Mouse (Mus musculus) myocyte (in vitro differentiated cells): ENCODE results near the gene Cbl.

Experiments
- CEBPB ChIP-seq: IDR thresholded peaks from 2 replicates; pipeline ENCODE4 v1.6.1; 2011; ENCODE audit warnings: mild to moderate bottlenecking, moderate library complexity; ENCODE audit not compliant: poor library complexity, insufficient read depth, severe bottlenecking
- MAX ChIP-seq: IDR thresholded peaks from one replicate; pipeline ENCODE4 v1.6.1; 2011; ENCODE audit warnings: low read depth, mild to moderate bottlenecking, control low read depth
- MYOD1 ChIP-seq, 3 experiments: IDR thresholded peaks; one replicate each; pipeline ENCODE4 v1.6.1; 2011; ENCODE audit warnings: control low read depth in 2 of 3, low read depth in 2 of 3, mild to moderate bottlenecking in 2 of 3, moderate library complexity in 1 of 3; ENCODE audit not compliant: insufficient read length in 2 of 3, control insufficient read depth in 1 of 3
- POLR2A ChIP-seq: IDR thresholded peaks from one replicate; pipeline ENCODE4 v1.6.1; 2011; ENCODE audit warnings: low read depth, mild to moderate bottlenecking, control low read depth, moderate library complexity; ENCODE audit not compliant: insufficient read length
- POLR2AphosphoS2 ChIP-seq: IDR thresholded peaks from one replicate; pipeline ENCODE4 v1.6.1; 2011; ENCODE audit warnings: low read depth, control low read depth; ENCODE audit not compliant: insufficient read length
- REST ChIP-seq: IDR thresholded peaks from one replicate; pipeline ENCODE4 v1.6.1; 2011; ENCODE audit warnings: mild to moderate bottlenecking, control low read depth, moderate library complexity; ENCODE audit not compliant: insufficient read depth, insufficient read length
- TCF12 ChIP-seq: IDR thresholded peaks from one replicate; pipeline ENCODE4 v1.6.1; 2011; ENCODE audit warnings: mild to moderate bottlenecking, control low read depth; ENCODE audit not compliant: poor library complexity, insufficient read depth, severe bottlenecking
- USF1 ChIP-seq: IDR thresholded peaks from one replicate; pipeline ENCODE4 v1.6.1; 2011; ENCODE audit warnings: low read depth, mild to moderate bottlenecking, control low read depth, moderate library complexity

DNA sequence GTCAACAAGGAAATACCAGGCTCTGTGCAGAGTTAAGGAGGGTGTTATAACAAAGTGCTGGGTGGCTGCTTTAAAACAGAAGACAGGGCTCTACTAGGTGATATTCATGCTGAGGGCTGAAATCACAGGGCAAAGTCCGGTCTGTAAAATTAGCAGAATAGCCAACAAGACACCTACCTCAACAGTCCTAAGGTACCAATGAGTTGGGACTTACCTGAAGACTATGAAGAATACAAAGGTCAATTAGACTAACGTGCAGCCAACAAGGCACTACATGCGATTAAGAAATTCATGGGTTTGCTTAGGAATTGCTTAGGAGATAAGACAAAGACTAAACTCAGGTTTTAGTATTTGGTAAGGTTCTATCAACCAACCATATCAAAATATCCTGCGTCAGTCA lies 24.4 kb downstream of the Cbl start:
- TF ChIP-seq POLR2AphosphoS2 (no peak), USF1 (no peak), POLR2A (no peak), TCF12 (no peak), CEBPB (no peak), MAX (no peak), REST (no peak), MYOD1 (IDR thresholded peaks at IDR 0.05; ENCODE audit: control insufficient read depth in 1 of 3, insufficient read length in 2 of 3, low read depth in 2 of 3) (no peak)
